Mouse (Mus musculus): ENCODE measurements at regions not wholly inside any gene's neighbourhood (a gene's known extent, or its start where the extent isn't known, plus 50 kb on each side); places are given as distances from the start of the nearest gene placed in this dataset.
A peak's percentile ranks its signal among the peaks of the same experiment; 100 is the strongest.

- no peak for DNase-seq (ENCODE audit: low spot score in 2 of 2)
These were observed 582.0 kb upstream of the Negr1 start for GRCm38 (mm10) chr3:155979636-155980035.

GRCm38 (mm10) chr3:155994044-155994443 lies 567.5 kb upstream of the Negr1 start:
- DNase-seq (ENCODE audit: low spot score in 2 of 2): no peak

GRCm38 (mm10) chr3:156017676-156018230 lies 543.8 kb upstream of the Negr1 start:
- DNase-seq (ENCODE audit: low spot score in 2 of 2): no peak

GRCm38 (mm10) chr3:156028602-156029188 lies 532.9 kb upstream of the Negr1 start:
- DNase-seq (ENCODE audit: low spot score in 2 of 2): no peak

GRCm38 (mm10) chr3:156070257-156070656 lies 491.3 kb upstream of the Negr1 start:
- DNase-seq (ENCODE audit: low spot score in 2 of 2): peak; percentile 10

GRCm38 (mm10) chr3:156082268-156082667 lies 479.3 kb upstream of the Negr1 start:
- DNase-seq (ENCODE audit: low spot score in 2 of 2): no peak

- DNase-seq (ENCODE audit: low spot score in 2 of 2): no peak
These were observed 467.9 kb upstream of the Negr1 start for GRCm38 (mm10) chr3:156093689-156094088.

- DNase-seq (ENCODE audit: low spot score in 2 of 2): no peak
These were observed 466.6 kb upstream of the Negr1 start for GRCm38 (mm10) chr3:156094990-156095389.

GRCm38 (mm10) chr3:156105788-156106187 lies 455.8 kb upstream of the Negr1 start:
- no peak for DNase-seq (ENCODE audit: low spot score in 2 of 2)

GRCm38 (mm10) chr3:156120341-156120740 lies 441.3 kb upstream of the Negr1 start:
- DNase-seq (ENCODE audit: low spot score in 2 of 2): no peak

- no peak for DNase-seq (ENCODE audit: low spot score in 2 of 2)
These were observed 430.0 kb upstream of the Negr1 start for GRCm38 (mm10) chr3:156131598-156131997.

- no peak for DNase-seq (ENCODE audit: low spot score in 2 of 2)
These were observed 420.2 kb upstream of the Negr1 start for GRCm38 (mm10) chr3:156141355-156141754.

- no peak for DNase-seq (ENCODE audit: low spot score in 2 of 2)
These were observed 412.3 kb upstream of the Negr1 start for GRCm38 (mm10) chr3:156149322-156149721.

GRCm38 (mm10) chr3:156170076-156170475 lies 391.5 kb upstream of the Negr1 start:
- DNase-seq (ENCODE audit: low spot score in 2 of 2): no peak

GRCm38 (mm10) chr3:156198688-156199087 lies 362.9 kb upstream of the Negr1 start:
- no peak for DNase-seq (ENCODE audit: low spot score in 2 of 2)

- no peak for DNase-seq (ENCODE audit: low spot score in 2 of 2)
These were observed 361.7 kb upstream of the Negr1 start for GRCm38 (mm10) chr3:156199749-156200467.

- DNase-seq (ENCODE audit: low spot score in 2 of 2): no peak
These were observed 356.3 kb upstream of the Negr1 start for GRCm38 (mm10) chr3:156205246-156205645.

GRCm38 (mm10) chr3:156208420-156208819 lies 353.2 kb upstream of the Negr1 start:
- DNase-seq (ENCODE audit: low spot score in 2 of 2): no peak

GRCm38 (mm10) chr3:156210827-156211226 lies 350.8 kb upstream of the Negr1 start:
- DNase-seq (ENCODE audit: low spot score in 2 of 2): no peak

GRCm38 (mm10) chr3:156214823-156215222 lies 346.8 kb upstream of the Negr1 start:
- DNase-seq (ENCODE audit: low spot score in 2 of 2): no peak

GRCm38 (mm10) chr3:156232111-156232510 lies 329.5 kb upstream of the Negr1 start:
- DNase-seq (ENCODE audit: low spot score in 2 of 2): peak in 1 of 2 experiments; percentile 7

GRCm38 (mm10) chr3:156235955-156236354 lies 325.6 kb upstream of the Negr1 start:
- no peak for DNase-seq (ENCODE audit: low spot score in 2 of 2)

- DNase-seq (ENCODE audit: low spot score in 2 of 2): no peak
These were observed 309.2 kb upstream of the Negr1 start for GRCm38 (mm10) chr3:156252256-156252861.

Measured in right cerebral cortex, adult 2 months (tissue).